Mouse (Mus musculus) neural tube, embryonic 12.5 days (tissue): ENCODE results near the gene Snx11. TPM values are rescaled to one million over a fixed set of nuclear protein-coding genes. Genes with fewer than 3 reads are reported as not detected.

Experiments used
- ATAC-seq: fragments of 200-750 bp; cut with Nextera tagmentation; 2 replicates; pipeline ENCODE4 v1.8.0; 2017; ENCODE audit warnings: low read depth, mild to moderate bottlenecking, moderate TSS enrichment, moderate library complexity; ENCODE audit not compliant: low FRiP score
- H3K27ac ChIP-seq: fragments of 300-500 bp; sonication (generic); 2 replicates; pipeline ENCODE4 v1.5.1; 2016
- H3K27me3 ChIP-seq: fragments of 300-500 bp; sonication (generic); replicated peaks from 2 replicates; pipeline ENCODE4 v1.6.1; 2016; ENCODE audit warnings: mild to moderate bottlenecking
- H3K36me3 ChIP-seq: fragments of 300-500 bp; sonication (generic); 2 replicates; pipeline ENCODE4 v1.6.1; 2016; ENCODE audit warnings: mild to moderate bottlenecking
- H3K4me1 ChIP-seq: fragments of 300-500 bp; sonication (generic); 2 replicates; pipeline ENCODE4 v1.6.1; 2016
- H3K4me2 ChIP-seq: fragments of 300-500 bp; sonication (generic); replicated peaks from 2 replicates; pipeline ENCODE4 v1.6.1; 2016; ENCODE audit warnings: mild to moderate bottlenecking
- H3K4me3 ChIP-seq: fragments of 300-500 bp; sonication (generic); 2 replicates; pipeline ENCODE4 v1.5.1; 2016
- H3K9ac ChIP-seq: fragments of 300-500 bp; sonication (generic); 2 replicates; pipeline ENCODE4 v1.6.1; 2016; ENCODE audit warnings: mild to moderate bottlenecking
- H3K9me3 ChIP-seq: fragments of 300-500 bp; sonication (generic); 2 replicates; pipeline ENCODE4 v1.6.1; 2016; ENCODE audit warnings: mild to moderate bottlenecking
- WGBS: fragments of 180-500 bp; shearing (Covaris S2); methylation state at CpG from one replicate; pipeline ENCODE4 v1.1.7; 2016; 5-methylcytosine and 5-hydroxymethylcytosine counted together
- polyA plus RNA-seq: library from polyadenylated mRNA; unstranded; fragments of >200 nt; fragmentation: Nextera tagmentation; extraction: Ambion mirVana; gene quantifications from 2 replicates; pipeline ENCODE4 v1.2.1, GENCODE M21; 2016

The Snx11 gene
- polyA plus RNA-seq, 1 experiment from 2014 or later: 57.0 TPM

- no peak overlapping the region for H3K9ac ChIP-seq
- WGBS: 50% methylated on average over 2 of the region's 2 CpGs
- no peaks in the 10 kb centered on the region for H3K36me3 ChIP-seq
- H3K27me3 ChIP-seq: no peaks in the 10 kb centered on the region
- no peak for ATAC-seq
- no peak overlapping the region for H3K4me3 ChIP-seq
- no peak overlapping the region; the same call in 1 of the 2 replicates for H3K27ac ChIP-seq
- H3K4me1 ChIP-seq: peaks cover 39% of the 10 kb centered on the region
- H3K9me3 ChIP-seq: no peaks in the 10 kb centered on the region
- H3K4me2 ChIP-seq: no peak overlapping the region
Observed at GRCm38 (mm10) chr11:96728577-96728976, 48.8 kb downstream of the Snx11 start.

- no peaks in the 10 kb centered on the region for H3K27me3 ChIP-seq
- no peak overlapping the region for H3K9ac ChIP-seq
- no peak overlapping the region for H3K4me2 ChIP-seq
- peaks cover 25% of the 10 kb centered on the region for H3K4me1 ChIP-seq
- no peak for ATAC-seq
- WGBS: 73% methylated on average over 1 of the region's 1 CpGs
- H3K36me3 ChIP-seq: no peaks in the 10 kb centered on the region
- H3K4me3 ChIP-seq: no peak overlapping the region
- H3K9me3 ChIP-seq: no peaks in the 10 kb centered on the region
- no peak overlapping the region for H3K27ac ChIP-seq
Observed at GRCm38 (mm10) chr11:96725833-96726232, 51.5 kb downstream of the Snx11 start.

GRCm38 (mm10) chr11:96718609-96719008 is 58.8 kb downstream of the Snx11 start:
- H3K9ac ChIP-seq: no peak overlapping the region
- H3K4me2 ChIP-seq: no peak overlapping the region
- H3K4me3 ChIP-seq: no peak overlapping the region
- no peaks in the 10 kb centered on the region for H3K9me3 ChIP-seq
- no peak for ATAC-seq
- no peaks in the 10 kb centered on the region for H3K27me3 ChIP-seq
- peaks cover 14% of the 10 kb centered on the region for H3K4me1 ChIP-seq
- no peaks in the 10 kb centered on the region for H3K36me3 ChIP-seq
- 62% methylated on average over 7 of the region's 7 CpGs for WGBS
- no peak overlapping the region for H3K27ac ChIP-seq

Other genes starting within 250 kb of the Snx11 start
- gene Cbx1, start 11.6 kb upstream of the Snx11 start, polyA plus RNA-seq: 125 and 143 TPM in 2 replicates
- gene Nfe2l1, start 52.4 kb upstream of the Snx11 start, polyA plus RNA-seq: 75.5 and 79.5 TPM in 2 replicates
- 41.4 and 46.9 TPM in 2 replicates for gene Copz2, start 72.3 kb upstream of the Snx11 start, polyA plus RNA-seq
- gene Cdk5rap3, start 138.9 kb upstream of the Snx11 start, polyA plus RNA-seq: 99.3 and 103 TPM in 2 replicates
- 0.05 and 0.61 TPM in 2 replicates for gene Prr15l, start 150.5 kb upstream of the Snx11 start, polyA plus RNA-seq
- 18.3 and 18.9 TPM in 2 replicates for gene Pnpo, start 166.4 kb upstream of the Snx11 start, polyA plus RNA-seq
- gene Sp2, start 205.4 kb upstream of the Snx11 start, polyA plus RNA-seq: 19.3 and 20.4 TPM in 2 replicates
- 0.23 and 0.34 TPM in 2 replicates for gene Sp6, start 235.8 kb upstream of the Snx11 start, polyA plus RNA-seq